Mouse (Mus musculus) hindbrain, embryonic 10.5 days (tissue): ENCODE results near the gene Txnrd2. TPM values are rescaled to one million over a fixed set of nuclear protein-coding genes. Genes with fewer than 3 reads are reported as not detected.
A peak's percentile ranks its signal among the peaks of the same experiment; 100 is the strongest.

ENCODE experiments used
- DNase-seq: peaks from one replicate; pipeline ENCODE4 v3.0.0-alpha.2; 2017; ENCODE audit warnings: low spot score
- H3K27ac ChIP-seq: fragments of 300-500 bp; sonication (generic); 2 replicates; pipeline ENCODE4 v1.5.1; 2016; ENCODE audit warnings: mild to moderate bottlenecking, moderate library complexity
- H3K27me3 ChIP-seq: fragments of 300-500 bp; sonication (generic); 2 replicates; pipeline ENCODE4 v1.6.1; 2016; ENCODE audit warnings: mild to moderate bottlenecking; ENCODE audit not compliant: poor library complexity, insufficient read depth, severe bottlenecking
- H3K36me3 ChIP-seq: fragments of 300-500 bp; sonication (generic); 2 replicates; pipeline ENCODE4 v1.6.1; 2016; ENCODE audit warnings: mild to moderate bottlenecking, moderate library complexity
- H3K4me1 ChIP-seq: fragments of 300-500 bp; sonication (generic); replicated peaks from 2 replicates; pipeline ENCODE4 v1.6.1; 2016; ENCODE audit warnings: mild to moderate bottlenecking
- H3K4me3 ChIP-seq: fragments of 300-500 bp; sonication (generic); 2 replicates; pipeline ENCODE4 v1.5.1; 2016; ENCODE audit warnings: mild to moderate bottlenecking, moderate library complexity
- H3K9me3 ChIP-seq: fragments of 300-500 bp; sonication (generic); 2 replicates; pipeline ENCODE4 v1.6.1; 2016; ENCODE audit warnings: mild to moderate bottlenecking, moderate library complexity
- WGBS: fragments of 180-500 bp; shearing (Covaris S2); methylation state at CpG from one replicate; pipeline ENCODE4 v1.1.7; 2016; 5-methylcytosine and 5-hydroxymethylcytosine counted together
- polyA plus RNA-seq: library from polyadenylated mRNA; unstranded; fragments of >200 nt; fragmentation: Nextera tagmentation; extraction: Ambion mirVana; gene quantifications from 2 replicates; pipeline ENCODE4 v1.2.1, GENCODE M21; 2016

Gene Txnrd2
- polyA plus RNA-seq, 1 experiment from 2014 or later: 30.5 TPM

GRCm38 (mm10) chr16:18396201-18396600, 30.0 kb upstream of the Txnrd2 start:
- Histone ChIP-seq H3K4me3 (peak overlapping the region; percentile 36; the same call in 1 of the 2 replicates), H3K27me3 (no peaks in the 10 kb centered on the region), H3K9me3 (no peaks in the 10 kb centered on the region), H3K4me1 (peaks cover 97% of the 10 kb centered on the region), H3K27ac (peak overlapping the region; percentile 99), H3K36me3 (peaks cover 54% of the 10 kb centered on the region)
- no peak for DNase-seq
- WGBS: 76% methylated on average over 2 of the region's 2 CpGs

GRCm38 (mm10) chr16:18396791-18397621, 29.2 kb upstream of the Txnrd2 start:
- DNase-seq: no peak
- Histone ChIP-seq H3K4me1 (peaks cover 97% of the 10 kb centered on the region), H3K36me3 (peaks cover 62% of the 10 kb centered on the region), H3K27ac (peak overlapping the region; percentile 99; the same call in 1 of the 2 replicates), H3K4me3 (no peak overlapping the region), H3K9me3 (no peaks in the 10 kb centered on the region), H3K27me3 (no peaks in the 10 kb centered on the region)
- 96% methylated on average over 27 of the region's 27 CpGs for WGBS

GRCm38 (mm10) chr16:18400028-18400427, 26.2 kb upstream of the Txnrd2 start:
- H3K36me3 ChIP-seq: peaks cover 92% of the 10 kb centered on the region
- whole genome bisulfite sequencing: 59% methylated on average over 9 of the region's 9 CpGs
- H3K27me3 ChIP-seq: no peaks in the 10 kb centered on the region
- no peak for DNase-seq
- H3K4me3 ChIP-seq: peak overlapping the region; percentile 31; the same call in 1 of the 2 replicates
- H3K27ac ChIP-seq: peak overlapping the region; percentile 89
- H3K4me1 ChIP-seq: peaks cover 80% of the 10 kb centered on the region
- no peaks in the 10 kb centered on the region for H3K9me3 ChIP-seq

GRCm38 (mm10) chr16:18400472-18401216, 25.5 kb upstream of the Txnrd2 start:
- DNase-seq: peak; percentile 93
- Histone ChIP-seq H3K36me3 (peaks cover 98% of the 10 kb centered on the region), H3K9me3 (no peaks in the 10 kb centered on the region), H3K27me3 (no peaks in the 10 kb centered on the region), H3K4me1 (peaks cover 80% of the 10 kb centered on the region), H3K27ac (peak overlapping the region; percentile 89), H3K4me3 (peak overlapping the region; percentile 31)
- 30% methylated on average over 7 of the region's 7 CpGs for WGBS

- H3K4me1 ChIP-seq: peaks cover 70% of the 10 kb centered on the region
- H3K27me3 ChIP-seq: no peaks in the 10 kb centered on the region
- peaks cover 95% of the 10 kb centered on the region for H3K36me3 ChIP-seq
- 0 out of 2 replicates have a peak overlapping the region, but pooled peaks have one; percentile 54 for H3K27ac ChIP-seq
- no peaks in the 10 kb centered on the region for H3K9me3 ChIP-seq
- no peak overlapping the region for H3K4me3 ChIP-seq
- no peak for DNase-seq
- 92% methylated on average over 12 of the region's 12 CpGs for WGBS
Observed at GRCm38 (mm10) chr16:18403285-18403684, 22.9 kb upstream of the Txnrd2 start.

- Histone ChIP-seq H3K27me3 (no peaks in the 10 kb centered on the region), H3K36me3 (peaks cover 95% of the 10 kb centered on the region), H3K27ac (peak overlapping the region; percentile 36; the same call in 1 of the 2 replicates), H3K4me3 (no peak overlapping the region), H3K4me1 (peaks cover 66% of the 10 kb centered on the region), H3K9me3 (no peaks in the 10 kb centered on the region)
- 91% methylated on average over 13 of the region's 13 CpGs for WGBS
- no peak for DNase-seq
Observed at GRCm38 (mm10) chr16:18405091-18405854, 20.9 kb upstream of the Txnrd2 start.

- WGBS: 72% methylated on average over 2 of the region's 2 CpGs
- H3K36me3 ChIP-seq: peaks cover 95% of the 10 kb centered on the region
- peaks cover 66% of the 10 kb centered on the region for H3K4me1 ChIP-seq
- H3K27me3 ChIP-seq: no peaks in the 10 kb centered on the region
- H3K4me3 ChIP-seq: no peak overlapping the region
- H3K9me3 ChIP-seq: no peaks in the 10 kb centered on the region
- DNase-seq: no peak
- H3K27ac ChIP-seq: peak overlapping the region; percentile 36; the same call in 1 of the 2 replicates
Observed at GRCm38 (mm10) chr16:18405876-18406275, 20.3 kb upstream of the Txnrd2 start.

GRCm38 (mm10) chr16:18406293-18406692, 19.9 kb upstream of the Txnrd2 start:
- H3K4me1 ChIP-seq: peaks cover 66% of the 10 kb centered on the region
- peak overlapping the region; percentile 45; the same call in 1 of the 2 replicates for H3K27ac ChIP-seq
- no peaks in the 10 kb centered on the region for H3K9me3 ChIP-seq
- no peaks in the 10 kb centered on the region for H3K27me3 ChIP-seq
- DNase-seq: peak; percentile 57
- H3K4me3 ChIP-seq: no peak overlapping the region
- WGBS: 9% methylated on average over 2 of the region's 2 CpGs
- H3K36me3 ChIP-seq: peaks cover 95% of the 10 kb centered on the region

GRCm38 (mm10) chr16:18407912-18408311, 18.3 kb upstream of the Txnrd2 start:
- no peaks in the 10 kb centered on the region for H3K9me3 ChIP-seq
- H3K36me3 ChIP-seq: peaks cover 87% of the 10 kb centered on the region
- no peaks in the 10 kb centered on the region for H3K27me3 ChIP-seq
- H3K27ac ChIP-seq: peak overlapping the region; percentile 40
- 79% methylated on average over 7 of the region's 7 CpGs for WGBS
- no peak for DNase-seq
- no peak overlapping the region for H3K4me3 ChIP-seq
- peaks cover 64% of the 10 kb centered on the region for H3K4me1 ChIP-seq

GRCm38 (mm10) chr16:18409776-18410175, 16.4 kb upstream of the Txnrd2 start:
- 66% methylated on average over 4 of the region's 4 CpGs for WGBS
- peak overlapping the region; percentile 60 for H3K27ac ChIP-seq

GRCm38 (mm10) chr16:18410418-18410817, 15.8 kb upstream of the Txnrd2 start:
- no peak overlapping the region for H3K4me3 ChIP-seq
- no peaks in the 10 kb centered on the region for H3K27me3 ChIP-seq
- peaks cover 52% of the 10 kb centered on the region for H3K4me1 ChIP-seq
- H3K36me3 ChIP-seq: peaks cover 81% of the 10 kb centered on the region
- peak overlapping the region; percentile 60; the same call in 1 of the 2 replicates for H3K27ac ChIP-seq
- 79% methylated on average over 5 of the region's 5 CpGs for WGBS
- no peaks in the 10 kb centered on the region for H3K9me3 ChIP-seq
- DNase-seq: no peak

More at GRCm38 (mm10) chr16:18409776-18410175, 16.4 kb upstream of the Txnrd2 start:
- Histone ChIP-seq H3K36me3 (peaks cover 81% of the 10 kb centered on the region), H3K27me3 (no peaks in the 10 kb centered on the region), H3K4me3 (no peak overlapping the region), H3K9me3 (no peaks in the 10 kb centered on the region), H3K4me1 (peaks cover 57% of the 10 kb centered on the region)
- no peak for DNase-seq

GRCm38 (mm10) chr16:18411026-18411649, 15.0 kb upstream of the Txnrd2 start:
- Histone ChIP-seq H3K9me3 (no peaks in the 10 kb centered on the region), H3K27ac (peak overlapping the region; percentile 60), H3K4me3 (no peak overlapping the region), H3K36me3 (peaks cover 80% of the 10 kb centered on the region), H3K4me1 (peaks cover 45% of the 10 kb centered on the region), H3K27me3 (no peaks in the 10 kb centered on the region)
- no peak for DNase-seq
- 70% methylated on average over 13 of the region's 13 CpGs for WGBS
